Mouse (Mus musculus) stomach, postnatal 0 days (tissue): Measurements from ENCODE around the gene 6030445D17Rik.

Experiments
- CTCF ChIP-seq: IDR thresholded peaks from 2 replicates; pipeline ENCODE4 v1.5.1; 2016; ENCODE audit warnings: antibody characterized with exemption, low read depth, mild to moderate bottlenecking, moderate library complexity
- EP300 ChIP-seq: optimal IDR thresholded peaks from 2 replicates; pipeline ENCODE3; 2016; ENCODE audit warnings: antibody characterized with exemption

GRCm38 (mm10) chr4:136458276-136458675, 3.8 kb upstream of the 6030445D17Rik start:
- TF ChIP-seq CTCF, result no peak
- TF ChIP-seq EP300, result no peak
